Mouse (Mus musculus): Measurements from ENCODE around the gene Rab5if.

GRCm38 (mm10) chr2:156856311-156856710 lies 6.6 kb upstream of the Rab5if start:
- TF ChIP-seq CTCF (IDR thresholded peaks at IDR 0.05; ENCODE audit: low read depth, low read length) (no peak), POLR2A (IDR thresholded peaks at IDR 0.05; ENCODE audit: borderline replicate concordance, low read depth, low read length) (no peak)
